In genomic region chr6:116283280-116283679, GRCm38 (mm10) we compare ENCODE assay signal across 12 mouse cellular contexts.
"Had no signal": no experiment of that assay in that cellular context is flagged by ENCODE, and none has a peak within 500 bp of the region (broad histone marks: within the 10 kb centered on the region; RNA-seq: fewer than 3 reads in every experiment).

No protein-coding gene starts in this region.

- ATAC-seq: lung, postnatal 0 days; midbrain, embryonic 13.5 days; midbrain, embryonic 15.5 days had no signal

- H3K27me3 ChIP-seq: lung, embryonic 15.5 days; megakaryocyte, embryonic 14.5 days; midbrain, embryonic 13.5 days; midbrain, embryonic 15.5 days; neural tube, embryonic 12.5 days; stomach, embryonic 15.5 days had no signal

- H3K9me3 ChIP-seq: lung, embryonic 15.5 days; megakaryocyte, embryonic 14.5 days; midbrain, embryonic 13.5 days; midbrain, embryonic 15.5 days; neural tube, embryonic 12.5 days; stomach, embryonic 15.5 days had no signal

- H3K9ac ChIP-seq: lung, embryonic 15.5 days; midbrain, embryonic 13.5 days; midbrain, embryonic 15.5 days; neural tube, embryonic 12.5 days; stomach, embryonic 15.5 days had no signal

- H3K4me3 ChIP-seq: lung, embryonic 15.5 days; megakaryocyte, embryonic 14.5 days; midbrain, embryonic 13.5 days; midbrain, embryonic 15.5 days; neural tube, embryonic 12.5 days; stomach, embryonic 15.5 days had no signal

- DNase-seq: lung, adult 2 months; lung, postnatal 14 days had no signal

- H3K4me2 ChIP-seq: lung, embryonic 15.5 days; midbrain, embryonic 11.5 days; midbrain, embryonic 13.5 days; midbrain, embryonic 15.5 days; neural tube, embryonic 12.5 days; stomach, embryonic 15.5 days had no signal

- H3K4me1 ChIP-seq: lung, embryonic 15.5 days; midbrain, embryonic 13.5 days; midbrain, embryonic 15.5 days; neural tube, embryonic 12.5 days; stomach, embryonic 15.5 days had no signal

- H3K27ac ChIP-seq: lung, embryonic 15.5 days; macrophage; midbrain, embryonic 13.5 days; midbrain, embryonic 15.5 days; neural tube, embryonic 12.5 days; stomach, embryonic 15.5 days; stomach, postnatal 0 days had no signal

- H3K36me3 ChIP-seq: lung, embryonic 15.5 days; midbrain, embryonic 15.5 days; neural tube, embryonic 12.5 days; stomach, embryonic 15.5 days had no signal
